Mouse (Mus musculus) gastrocnemius, adult 2 months (tissue): Measurements from ENCODE around the gene Celf5. TPM values are rescaled to one million over a fixed set of nuclear protein-coding genes. Genes with fewer than 3 reads are reported as not detected.
A peak's percentile ranks its signal among the peaks of the same experiment; 100 is the strongest.

Experiments
- DNase-seq: peaks from one replicate; pipeline ENCODE4 v3.0.0; 2022
- H3K27ac ChIP-seq: fragments of 200-600 bp; 2 replicates; pipeline ENCODE4 v1.8.1; 2022; ENCODE audit warnings: mild to moderate bottlenecking
- H3K4me3 ChIP-seq: fragments of 200-600 bp; 2 replicates; pipeline ENCODE4 v1.8.1; 2022; ENCODE audit warnings: mild to moderate bottlenecking, moderate library complexity
- CTCF ChIP-seq: fragments of 200-600 bp; IDR thresholded peaks from 2 replicates; pipeline ENCODE4 v1.8.1; 2022; ENCODE audit warnings: antibody characterized with exemption, mild to moderate bottlenecking, moderate library complexity
- intact Hi-C: fragments of 180-260 bp; cut with DNase I; formaldehyde crosslinking; loops from one replicate; pipeline ENCODE4 v1.15.1; 2025
- total RNA-seq, 2 experiments: library from RNA; stranded (reverse); gene quantifications; 2 replicates each; pipeline ENCODE4 v1.2.3; 2021

The Celf5 gene
- total RNA-seq, 2 experiments from 2014 or later = 0.17 TPM; not detected in 1

DNA sequence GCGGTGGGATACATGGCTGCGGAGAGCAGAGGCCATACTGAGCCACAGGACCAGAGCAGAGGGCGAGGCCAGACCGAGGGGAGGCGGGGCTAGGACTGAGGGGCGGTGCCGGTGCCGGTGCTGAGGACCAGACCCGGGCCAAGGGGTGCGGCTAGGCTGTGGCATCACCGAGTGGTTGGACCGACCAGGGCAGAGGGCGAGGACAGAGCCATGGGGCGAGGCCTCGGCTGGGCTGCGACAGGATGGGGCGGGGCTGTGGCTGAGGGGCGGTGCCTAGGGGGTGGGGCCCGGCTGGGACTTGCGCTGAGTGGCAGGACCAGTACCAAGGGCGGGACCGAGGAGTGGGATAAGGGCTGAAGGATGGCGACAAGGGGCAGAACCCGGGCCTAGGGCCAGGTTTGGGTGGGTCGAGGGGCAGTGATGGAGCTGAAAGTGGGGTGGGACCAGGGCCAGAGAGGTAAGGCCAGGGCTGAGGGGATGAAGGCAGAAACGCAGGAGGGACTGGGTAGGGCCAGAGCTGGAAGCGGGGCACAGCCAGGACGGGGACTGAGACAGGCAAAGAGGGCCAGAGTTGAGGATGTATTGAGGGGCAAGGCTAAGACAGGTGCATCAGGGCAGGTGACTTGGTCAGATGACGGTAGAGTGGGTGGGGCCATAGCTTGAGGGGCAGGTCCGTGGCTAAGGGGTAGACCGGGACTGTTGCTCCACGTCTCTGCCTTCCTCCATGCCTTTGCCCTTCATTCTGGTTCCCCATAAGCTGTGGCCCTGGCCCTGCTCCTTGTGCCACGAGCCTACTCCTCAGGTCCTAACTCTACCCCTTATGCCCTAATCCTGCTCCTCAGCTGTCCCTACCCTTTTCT lies 17.9 kb downstream of the Celf5 start:
- Histone ChIP-seq H3K4me3 (peak overlapping the region; percentile 57), H3K27ac (no peak overlapping the region)
- DNase-seq = peak; percentile 73
- intact Hi-C loops = no loop called here
- TF ChIP-seq CTCF = no peak

DNA sequence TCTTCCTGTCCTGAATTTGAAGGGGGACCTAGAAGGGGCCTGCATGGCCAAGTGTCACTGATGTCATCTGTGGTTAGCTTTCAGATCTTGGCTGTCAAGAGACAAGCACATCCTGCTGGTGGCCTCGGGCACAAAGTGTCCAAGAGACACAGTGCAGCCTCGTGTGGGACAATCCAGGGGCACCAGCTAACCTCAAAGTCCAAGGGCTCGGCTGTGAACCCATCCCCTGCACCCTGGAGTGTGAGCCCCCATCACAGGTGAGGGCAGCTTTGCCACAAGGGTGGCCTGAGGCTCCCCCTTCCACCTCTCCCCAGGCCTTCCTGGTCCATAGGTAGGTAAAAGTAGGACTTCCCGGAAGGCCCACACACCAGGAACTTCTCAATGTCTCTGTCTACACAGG lies 19.0 kb downstream of the Celf5 start:
- TF ChIP-seq CTCF = no peak
- peak; percentile 18 for DNase-seq
- intact Hi-C loops = no loop called here
- no peak overlapping the region for H3K27ac ChIP-seq
- no peak overlapping the region for H3K4me3 ChIP-seq

DNA sequence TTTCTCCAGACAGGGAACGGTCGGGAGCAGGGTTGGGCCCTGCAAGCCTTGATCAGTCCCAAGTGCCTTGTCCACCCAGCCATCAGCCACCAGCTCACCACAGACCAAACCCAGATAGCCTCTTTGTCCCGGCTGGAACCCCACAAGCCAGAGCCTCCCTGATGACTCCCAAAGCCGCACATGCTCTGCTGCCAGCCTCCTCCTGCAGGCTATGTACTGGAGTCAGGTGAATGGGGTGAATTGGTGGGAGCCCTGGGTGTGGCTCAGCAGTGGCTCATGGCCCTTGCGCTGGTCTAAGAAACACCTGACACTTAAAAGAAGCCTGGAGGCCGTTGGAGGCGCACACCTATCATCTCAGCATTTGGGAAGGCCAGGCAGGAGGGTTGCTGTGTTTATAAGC lies 19.6 kb downstream of the Celf5 start:
- intact Hi-C loops = no loop called here
- H3K27ac ChIP-seq = no peak overlapping the region
- TF ChIP-seq CTCF = no peak
- DNase-seq = peak; percentile 11
- H3K4me3 ChIP-seq = no peak overlapping the region

DNA sequence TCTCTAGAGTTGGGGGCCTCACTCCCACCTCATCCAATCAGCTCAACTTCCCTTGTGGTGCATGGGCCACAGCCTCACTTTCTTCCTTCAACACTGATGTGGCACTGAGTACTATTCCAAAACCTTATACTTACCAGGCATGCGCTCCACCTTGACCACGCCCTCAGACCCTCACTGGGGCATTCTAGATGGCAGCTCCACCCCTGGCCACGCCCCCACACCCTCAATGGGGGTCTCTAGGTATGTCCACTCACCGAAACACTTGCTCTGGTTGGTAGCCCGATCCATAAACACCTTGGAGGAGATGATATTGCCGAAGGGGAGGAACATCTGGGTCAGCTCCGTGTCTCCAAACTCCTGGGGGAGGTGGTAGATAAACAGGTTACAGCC lies 20.1 kb downstream of the Celf5 start:
- intact Hi-C loops = no loop called here
- no peak overlapping the region for H3K4me3 ChIP-seq
- no peak overlapping the region for H3K27ac ChIP-seq
- DNase-seq = peak; percentile 14
- TF ChIP-seq CTCF = no peak

DNA sequence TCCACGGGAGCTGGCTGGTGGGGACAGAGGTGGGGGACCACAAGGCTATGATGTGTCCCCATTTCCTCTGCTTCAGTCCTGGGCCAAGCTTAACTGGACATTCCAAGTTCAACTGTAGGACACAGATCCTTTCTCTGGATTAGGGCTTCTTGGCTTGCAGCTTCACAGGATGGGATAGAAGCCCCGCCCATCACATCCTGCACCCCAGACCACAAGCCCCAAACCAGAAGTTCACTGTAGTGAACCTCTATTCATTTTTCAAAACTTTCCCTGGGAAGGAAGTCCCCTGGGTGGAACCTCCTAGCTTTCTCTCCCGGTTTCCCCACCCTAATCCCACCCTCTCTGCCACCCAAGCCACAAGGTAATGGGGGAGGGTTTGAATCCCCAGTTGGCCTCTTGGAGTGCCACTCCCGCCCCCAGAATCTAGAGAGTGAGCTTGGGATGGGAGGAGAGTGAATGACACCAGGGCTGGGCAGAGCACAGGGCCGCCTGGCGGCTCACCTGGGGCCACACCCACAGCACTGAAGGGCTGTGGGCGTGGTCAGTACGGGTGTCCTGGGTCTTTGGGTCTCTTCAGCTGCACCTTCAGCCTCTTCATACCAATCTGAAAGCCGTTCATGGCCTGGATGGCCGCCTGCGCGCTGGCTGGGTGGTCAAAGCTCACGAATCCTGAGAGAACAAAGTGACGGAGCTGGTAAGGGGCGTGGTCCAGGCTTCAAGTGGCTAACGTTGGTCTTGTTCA lies 20.7 kb downstream of the Celf5 start:
- peak; percentile 13 for DNase-seq
- no peak overlapping the region for H3K4me3 ChIP-seq
- no peak overlapping the region for H3K27ac ChIP-seq
- no peak for TF ChIP-seq CTCF
- intact Hi-C loops = no loop called here

DNA sequence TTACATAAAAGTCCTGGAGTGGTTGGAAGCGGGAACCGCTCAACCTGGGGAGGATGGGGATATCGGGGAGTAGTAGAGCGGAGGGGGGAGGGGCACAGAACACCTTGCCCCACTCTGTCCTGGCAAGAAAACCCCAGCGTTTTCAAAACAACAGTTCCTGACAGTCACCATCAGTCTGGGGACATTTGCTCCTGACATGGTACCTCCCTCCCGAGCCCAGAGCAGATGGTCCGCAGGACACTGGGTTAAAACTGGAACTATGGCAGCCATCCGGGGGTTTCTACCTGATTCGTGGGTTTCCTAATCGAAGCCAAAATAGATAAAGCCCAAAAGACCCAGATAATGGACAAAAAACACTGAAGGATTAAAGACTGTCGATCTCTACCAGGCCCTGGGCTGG lies 21.6 kb downstream of the Celf5 start:
- no peak overlapping the region for H3K4me3 ChIP-seq
- intact Hi-C loops = no loop called here
- no peak for TF ChIP-seq CTCF
- DNase-seq = no peak
- no peak overlapping the region for H3K27ac ChIP-seq

DNA sequence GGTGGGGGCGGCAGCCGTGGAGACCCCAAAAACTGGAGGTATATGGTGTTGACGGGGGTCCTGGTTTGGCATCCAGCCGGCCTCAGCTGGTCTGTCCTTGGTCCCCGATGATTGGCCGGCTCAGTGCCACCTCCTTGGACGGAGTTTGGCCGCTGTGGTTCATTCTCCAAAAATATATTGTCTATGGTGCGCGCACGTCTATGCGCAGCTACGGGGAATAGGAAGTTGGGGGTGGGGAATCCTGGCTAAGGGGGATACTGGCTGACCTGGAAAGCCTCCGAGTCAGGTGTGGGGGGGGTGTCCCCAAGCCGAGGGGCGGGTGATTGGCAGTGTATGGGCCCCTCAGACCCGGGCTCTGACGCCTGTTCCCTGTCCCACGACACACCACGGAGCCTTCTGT lies 22.0 kb downstream of the Celf5 start:
- H3K4me3 ChIP-seq = no peak overlapping the region
- DNase-seq = no peak
- no peak overlapping the region for H3K27ac ChIP-seq
- TF ChIP-seq CTCF = no peak
- intact Hi-C loops = no loop called here

DNA sequence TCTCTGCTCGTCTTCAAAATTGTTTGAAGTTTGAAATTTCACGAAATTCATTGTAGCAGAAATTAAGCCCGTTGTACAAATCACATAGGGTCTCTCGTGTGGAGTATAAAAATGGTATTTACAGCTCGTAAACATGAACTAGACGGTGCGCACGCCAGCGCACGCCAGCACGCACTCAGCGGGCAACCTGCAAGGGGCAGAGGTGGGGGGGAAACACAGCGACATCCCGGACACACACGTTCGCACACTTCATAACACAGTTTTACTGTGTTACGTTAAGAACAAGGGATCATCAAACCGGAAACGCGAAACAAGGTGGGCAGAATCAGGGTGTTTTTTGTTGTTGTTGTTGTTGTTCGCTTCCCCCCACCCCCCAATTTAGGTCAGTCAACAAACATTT lies 23.1 kb downstream of the Celf5 start:
- intact Hi-C loops = no loop called here
- H3K27ac ChIP-seq = no peak overlapping the region
- DNase-seq = no peak
- H3K4me3 ChIP-seq = no peak overlapping the region
- TF ChIP-seq CTCF = no peak

DNA sequence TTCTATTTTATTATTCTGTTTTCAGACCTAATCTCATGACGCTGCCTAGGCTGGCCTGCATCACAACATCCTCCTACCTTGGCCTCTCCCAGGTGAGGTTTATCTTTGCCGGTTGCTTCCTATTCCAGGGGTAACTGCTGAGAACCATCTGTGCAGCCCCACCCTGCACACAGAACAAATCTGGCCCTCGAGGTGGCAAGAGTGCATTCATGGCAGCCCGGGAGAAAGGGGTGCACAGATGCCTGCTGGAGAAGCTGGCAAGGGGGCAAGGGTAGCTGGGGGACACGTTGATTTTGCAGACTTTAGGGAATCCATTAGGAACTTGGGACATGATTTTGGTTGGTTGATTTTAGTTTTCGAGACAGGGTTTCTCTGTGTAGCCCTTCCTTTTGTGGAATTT lies 24.2 kb downstream of the Celf5 start:
- intact Hi-C loops = no loop called here
- TF ChIP-seq CTCF = no peak
- Histone ChIP-seq H3K27ac (no peak overlapping the region), H3K4me3 (no peak overlapping the region)
- no peak for DNase-seq

DNA sequence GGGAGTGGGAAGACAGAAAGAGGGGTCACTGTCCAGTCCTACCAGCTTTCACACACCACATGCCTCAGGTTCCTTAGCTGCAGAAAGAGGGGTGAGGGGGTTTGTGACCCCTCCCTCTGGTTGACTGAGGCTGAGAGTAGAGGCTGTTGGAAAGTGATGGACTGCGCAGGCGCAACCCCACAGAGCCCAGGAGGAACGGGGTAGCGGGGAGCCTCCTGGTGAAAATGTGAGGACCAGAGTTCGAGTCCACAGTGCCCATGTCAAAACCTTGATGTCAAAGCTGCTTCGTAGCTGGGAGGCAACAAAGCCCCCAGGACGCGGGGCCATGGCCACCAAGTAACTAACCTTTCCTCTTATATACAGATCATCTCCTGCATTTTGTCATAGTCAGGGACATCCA lies 24.9 kb downstream of the Celf5 start:
- no peak for TF ChIP-seq CTCF
- intact Hi-C loops = no loop called here

DNA sequence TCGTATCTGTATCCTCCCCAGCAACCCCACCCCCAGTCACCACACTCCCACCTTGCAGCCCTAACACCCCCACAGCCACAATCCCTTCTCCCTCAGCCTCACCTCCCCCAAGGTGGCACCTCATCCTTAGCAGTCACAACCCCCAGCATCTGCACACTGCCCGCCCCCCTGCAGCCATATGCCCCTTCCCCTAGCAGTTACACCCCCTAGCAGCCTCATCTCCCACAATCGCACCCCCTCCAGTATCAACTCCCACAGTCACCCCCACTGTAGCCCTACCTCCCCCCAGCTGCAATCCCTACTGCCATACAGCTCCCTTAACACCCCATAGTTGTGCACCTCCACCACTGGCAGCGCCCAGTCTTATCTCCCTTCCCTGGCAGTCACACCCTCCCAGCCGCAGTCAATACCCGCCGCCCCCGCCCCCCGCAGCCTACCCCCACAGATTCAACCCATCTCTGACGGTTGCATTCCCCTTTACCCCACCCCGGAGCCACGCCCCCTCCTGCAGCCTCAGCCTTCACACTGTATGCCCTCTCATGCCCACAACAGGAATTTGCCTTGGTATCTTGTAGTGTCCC lies 25.4 kb downstream of the Celf5 start:
- no peak overlapping the region for H3K27ac ChIP-seq
- intact Hi-C loops = no loop called here
- no peak for TF ChIP-seq CTCF
- no peak for DNase-seq
- no peak overlapping the region for H3K4me3 ChIP-seq

More for the DNA sequence above, 24.9 kb downstream of the Celf5 start:
- DNase-seq = no peak
- Histone ChIP-seq H3K4me3 (no peak overlapping the region), H3K27ac (no peak overlapping the region)

DNA sequence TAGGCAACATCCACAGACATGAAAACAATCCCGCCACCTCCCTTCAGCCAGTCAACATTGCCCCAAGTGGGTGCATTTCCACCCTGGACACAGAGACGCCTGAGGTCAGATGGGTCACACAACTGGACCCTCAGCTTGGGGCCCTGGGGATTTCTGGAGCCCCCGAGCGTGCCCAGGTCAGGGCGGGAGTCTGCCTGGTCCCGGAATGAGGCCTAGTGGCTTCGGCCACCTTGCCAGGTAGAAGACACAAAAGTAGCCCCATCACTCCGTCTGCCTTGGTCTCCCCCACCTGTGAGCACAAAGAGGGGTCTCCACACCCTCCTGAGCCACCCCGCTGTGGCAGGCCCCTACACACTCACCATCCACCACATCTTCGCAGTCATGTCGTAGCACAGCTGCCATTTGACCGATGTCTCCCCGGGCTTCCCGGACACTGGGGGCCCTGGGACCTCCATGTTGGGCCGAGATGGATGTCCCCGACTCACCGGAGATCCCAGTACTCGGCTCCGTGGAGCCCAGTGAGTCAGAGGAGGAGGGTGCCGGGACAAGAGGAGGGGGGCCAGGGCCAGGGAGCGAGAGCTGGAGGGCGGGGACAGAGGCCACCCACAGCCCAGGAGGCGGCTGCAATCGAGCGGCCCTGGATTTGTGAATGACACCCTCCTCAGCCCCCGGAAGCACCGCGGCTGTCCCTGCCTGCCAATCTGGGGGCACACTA lies 27.2 kb downstream of the Celf5 start, which contains the start of gene Nfic:
Nfic (minus strand) TSS at position 455 of the 715 bp plus-strand sequence.
- no peak within 1 kb of the TSS for H3K27ac ChIP-seq
- TF ChIP-seq CTCF = no peak
- intact Hi-C loops = no loop called here
- no peak within 1 kb of the TSS for H3K4me3 ChIP-seq
- no peak for DNase-seq

DNA sequence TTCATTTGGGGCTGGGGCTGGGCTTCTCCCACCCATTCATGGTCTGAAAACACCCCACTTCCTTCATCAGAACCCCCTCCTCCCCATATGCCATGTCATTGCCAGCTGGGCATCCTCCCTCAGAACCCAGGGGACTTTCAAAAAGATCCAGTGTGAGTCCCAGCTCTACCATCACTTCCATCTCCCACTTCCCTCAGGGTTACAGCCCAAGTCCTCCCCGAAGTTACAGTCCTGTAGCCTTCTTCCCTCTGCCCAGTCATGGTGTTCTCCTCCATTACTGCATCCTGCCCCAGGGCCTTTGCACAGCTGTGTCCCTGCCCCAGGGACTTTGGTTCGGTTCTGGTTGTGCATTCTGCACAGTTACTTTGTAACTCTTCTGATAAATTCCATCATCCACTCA lies 28.4 kb downstream of the Celf5 start:
- Histone ChIP-seq H3K4me3 (no peak overlapping the region), H3K27ac (no peak overlapping the region)
- intact Hi-C loops = loop anchor here (5.0 kb wide), 1 partner anchor 167 kb away; no protein-coding TSS in a partner anchor
- DNase-seq = no peak
- TF ChIP-seq CTCF = no peak
